Mouse (Mus musculus) heart, embryonic 11.5 days (tissue): ENCODE results near the gene Commd8. TPM values are rescaled to one million over a fixed set of nuclear protein-coding genes. Genes with fewer than 3 reads are reported as not detected.

Source experiments
- ATAC-seq: fragments of 200-750 bp; cut with Nextera tagmentation; replicated peaks from 2 replicates; pipeline ENCODE4 v1.8.0; 2017; ENCODE audit warnings: moderate library complexity; ENCODE audit not compliant: insufficient number of reproducible peaks, low FRiP score, low TSS enrichment
- H3K27ac ChIP-seq: fragments of 300-500 bp; sonication (generic); 2 replicates; pipeline ENCODE4 v1.5.1; 2014; ENCODE audit warnings: mild to moderate bottlenecking, low read depth, low read length
- H3K27me3 ChIP-seq: fragments of 300-500 bp; sonication (generic); 2 replicates; pipeline ENCODE4 v1.6.1; 2014; ENCODE audit warnings: mild to moderate bottlenecking, low read length, mixed read lengths; ENCODE audit not compliant: control insufficient read depth, insufficient read depth
- H3K36me3 ChIP-seq: fragments of 300-500 bp; sonication (generic); 2 replicates; pipeline ENCODE4 v1.6.1; 2014; ENCODE audit warnings: mild to moderate bottlenecking, low read length, moderate library complexity, mixed read lengths; ENCODE audit not compliant: control insufficient read depth, insufficient read depth
- H3K4me1 ChIP-seq: fragments of 300-500 bp; sonication (generic); 2 replicates; pipeline ENCODE4 v1.6.1; 2014; ENCODE audit warnings: low read length; ENCODE audit not compliant: control insufficient read depth, insufficient read depth
- H3K4me2 ChIP-seq: fragments of 300-500 bp; sonication (generic); 2 replicates; pipeline ENCODE4 v1.6.1; 2014; ENCODE audit warnings: mild to moderate bottlenecking, moderate library complexity
- H3K4me3 ChIP-seq: fragments of 300-500 bp; sonication (generic); 2 replicates; pipeline ENCODE4 v1.5.1; 2014; ENCODE audit warnings: low read depth, low read length
- H3K9ac ChIP-seq: fragments of 300-500 bp; sonication (generic); 2 replicates; pipeline ENCODE4 v1.6.1; 2014; ENCODE audit warnings: mild to moderate bottlenecking, low read depth, low read length, moderate library complexity
- H3K9me3 ChIP-seq: fragments of 300-500 bp; sonication (generic); replicated peaks from 2 replicates; pipeline ENCODE4 v1.6.1; 2016; ENCODE audit warnings: low read length; ENCODE audit not compliant: control insufficient read depth
- WGBS: fragments of 180-500 bp; shearing (Covaris S2); extraction: QIAGEN DNeasy Blood & Tissue Kit; methylation state at CpG from one replicate; pipeline ENCODE4 v1.1.7; 2014; ENCODE audit not compliant: insufficient replicate concordance; 5-methylcytosine and 5-hydroxymethylcytosine counted together
- polyA plus RNA-seq: library from polyadenylated mRNA; unstranded; fragments of >200 nt; fragmentation: Nextera tagmentation; extraction: Ambion mirVana; gene quantifications from 2 replicates; pipeline ENCODE4 v1.2.1, GENCODE M21; 2014

The Commd8 gene
- 130 and 131 TPM in 2 replicates for polyA plus RNA-seq

DNA sequence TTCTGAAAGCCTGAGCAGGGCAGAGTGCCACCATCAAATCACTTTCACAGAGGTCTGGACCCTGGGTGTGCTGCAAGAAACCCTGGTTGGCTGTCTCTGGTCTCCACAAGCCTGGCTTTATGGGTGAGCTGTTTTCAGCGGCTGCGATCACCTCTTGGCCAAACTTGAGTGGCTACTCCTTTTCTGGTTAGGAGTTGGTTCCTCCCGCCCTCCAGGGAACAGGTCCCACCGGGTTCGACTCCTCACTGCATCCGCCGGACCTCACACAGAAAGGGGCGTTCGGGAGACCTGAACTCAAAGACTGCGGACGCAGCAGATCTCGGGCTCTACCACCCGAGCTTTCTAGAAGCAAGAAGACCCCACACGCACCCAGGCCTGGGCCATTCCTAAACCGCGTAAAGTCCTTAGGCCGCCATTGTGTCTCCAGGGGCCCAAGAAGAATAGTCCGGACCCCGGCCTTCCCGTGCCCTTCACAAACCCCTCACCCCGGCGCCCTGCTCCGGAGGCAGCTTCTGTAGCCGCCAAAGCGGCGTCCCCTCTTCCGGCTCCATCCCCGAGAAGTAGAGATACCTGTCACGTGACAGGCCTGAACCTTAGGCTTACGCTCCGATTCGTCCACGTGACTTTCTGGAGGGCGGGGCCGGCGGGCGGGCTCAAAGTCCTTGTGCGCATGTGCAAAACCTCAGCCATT lies at the start of gene Commd8:
TSS of gene Commd8 (minus strand) at position 596 of the 691 bp plus-strand sequence.
- H3K9ac ChIP-seq, result peak within 1 kb of the TSS; percentile 74
- WGBS, result under 1% methylated on average over 38 of the region's 38 CpGs
- no peaks in the 10 kb centered on the region for H3K27me3 ChIP-seq
- peak within 1 kb of the TSS; percentile 42 for H3K27ac ChIP-seq
- peaks cover 21% of the 10 kb centered on the region for H3K4me1 ChIP-seq
- H3K4me3 ChIP-seq, result peak within 1 kb of the TSS; percentile 65
- H3K4me2 ChIP-seq, result peak within 1 kb of the TSS; percentile 76
- peak; percentile 95 for ATAC-seq
- H3K9me3 ChIP-seq, result no peaks in the 10 kb centered on the region
- H3K36me3 ChIP-seq, result no peaks in the 10 kb centered on the region; the same call in 1 of the 2 replicates

GRCm38 (mm10) chr5:72211741-72212140 lies 43.8 kb upstream of the Commd8 start:
- no peaks in the 10 kb centered on the region for H3K9me3 ChIP-seq
- H3K4me2 ChIP-seq, result no peak overlapping the region
- ATAC-seq, result no peak
- H3K9ac ChIP-seq, result no peak overlapping the region
- no peak overlapping the region for H3K27ac ChIP-seq
- H3K36me3 ChIP-seq, result no peaks in the 10 kb centered on the region
- no peaks in the 10 kb centered on the region for H3K27me3 ChIP-seq
- no peak overlapping the region for H3K4me3 ChIP-seq
- H3K4me1 ChIP-seq, result no peaks in the 10 kb centered on the region
- 86% methylated on average over 18 of the region's 18 CpGs for WGBS

- ATAC-seq, result no peak
- no peak overlapping the region for H3K4me2 ChIP-seq
- WGBS, result 83% methylated on average over 5 of the region's 5 CpGs
- no peaks in the 10 kb centered on the region for H3K27me3 ChIP-seq
- no peaks in the 10 kb centered on the region for H3K9me3 ChIP-seq
- no peaks in the 10 kb centered on the region for H3K36me3 ChIP-seq
- no peak overlapping the region for H3K9ac ChIP-seq
- no peak overlapping the region for H3K4me3 ChIP-seq
- H3K27ac ChIP-seq, result no peak overlapping the region
- no peaks in the 10 kb centered on the region for H3K4me1 ChIP-seq
Observed at GRCm38 (mm10) chr5:72210812-72211139, 42.8 kb upstream of the Commd8 start.

DNA sequence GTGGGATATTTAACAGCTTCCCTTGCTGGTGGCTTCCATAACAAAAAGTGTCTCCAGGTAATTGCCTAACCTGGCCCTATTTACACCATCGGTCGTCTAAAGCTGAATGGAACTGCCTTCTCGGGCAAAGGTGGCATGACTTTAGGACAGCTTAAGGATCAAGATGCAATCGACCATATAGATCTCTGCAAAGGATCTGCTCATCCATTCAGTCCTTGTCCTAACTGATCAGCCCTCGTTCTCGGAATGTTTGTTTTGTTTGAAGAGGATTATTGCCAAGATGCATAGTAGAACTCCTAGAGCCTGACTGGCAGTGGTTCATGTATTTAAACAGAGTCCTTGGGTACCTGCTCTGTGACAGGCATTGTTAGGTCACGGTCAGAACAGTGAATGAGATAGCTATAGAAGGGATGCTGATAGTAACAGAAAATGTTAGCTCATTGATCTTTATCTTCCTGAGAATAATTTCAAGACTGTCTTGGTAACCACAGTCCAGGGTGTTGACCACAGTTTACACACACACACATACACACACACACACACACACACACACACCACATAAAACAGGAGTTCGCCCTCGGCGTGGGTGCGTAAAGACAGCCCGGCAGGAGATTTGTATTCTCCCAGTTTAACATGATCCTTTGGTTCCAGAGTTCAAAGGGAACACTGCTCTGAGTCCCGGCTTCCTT lies 42.3 kb upstream of the Commd8 start:
- Histone ChIP-seq H3K4me1 (no peaks in the 10 kb centered on the region), H3K27ac (no peak overlapping the region), H3K4me2 (no peak overlapping the region), H3K9ac (no peak overlapping the region), H3K4me3 (no peak overlapping the region), H3K9me3 (no peaks in the 10 kb centered on the region), H3K27me3 (no peaks in the 10 kb centered on the region), H3K36me3 (no peaks in the 10 kb centered on the region)
- WGBS, result 79% methylated on average over 13 of the region's 13 CpGs
- ATAC-seq, result no peak

- H3K4me1 ChIP-seq, result peaks cover 4% of the 10 kb centered on the region; the same call in 1 of the 2 replicates
- WGBS, result 86% methylated on average over 1 of the region's 1 CpGs
- H3K27ac ChIP-seq, result no peak overlapping the region
- no peaks in the 10 kb centered on the region for H3K27me3 ChIP-seq
- no peak overlapping the region for H3K4me2 ChIP-seq
- H3K4me3 ChIP-seq, result no peak overlapping the region
- no peaks in the 10 kb centered on the region for H3K9me3 ChIP-seq
- H3K9ac ChIP-seq, result no peak overlapping the region
- no peaks in the 10 kb centered on the region for H3K36me3 ChIP-seq
- no peak for ATAC-seq
Observed at GRCm38 (mm10) chr5:72208515-72208914, 40.5 kb upstream of the Commd8 start.

DNA sequence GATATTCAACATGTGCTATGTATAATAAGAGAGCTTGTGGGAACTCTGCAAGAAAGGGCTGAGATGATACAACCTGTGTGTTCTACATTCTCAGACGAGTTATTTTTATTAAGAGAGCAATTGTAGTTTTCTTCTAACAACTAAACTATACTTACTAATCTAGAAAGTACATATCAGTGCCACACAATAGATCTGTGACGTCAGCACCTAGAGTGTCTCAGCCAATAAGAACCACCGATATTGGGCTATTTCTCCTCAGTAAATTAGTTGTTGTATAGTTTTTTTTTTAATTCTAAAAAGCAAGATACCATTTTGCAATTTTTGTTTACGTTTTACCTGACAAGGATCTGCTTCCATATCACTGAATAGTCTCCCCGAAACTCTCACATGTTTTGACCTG lies 37.3 kb upstream of the Commd8 start:
- no peak overlapping the region for H3K9ac ChIP-seq
- peaks cover 6% of the 10 kb centered on the region; the same call in 1 of the 2 replicates for H3K4me1 ChIP-seq
- H3K27ac ChIP-seq, result no peak overlapping the region
- no peak for ATAC-seq
- no peak overlapping the region for H3K4me2 ChIP-seq
- no peaks in the 10 kb centered on the region for H3K27me3 ChIP-seq
- H3K4me3 ChIP-seq, result no peak overlapping the region
- H3K36me3 ChIP-seq, result no peaks in the 10 kb centered on the region
- 87% methylated on average over 5 of the region's 5 CpGs for WGBS
- H3K9me3 ChIP-seq, result no peaks in the 10 kb centered on the region

- H3K4me3 ChIP-seq, result no peak overlapping the region
- H3K4me2 ChIP-seq, result peak overlapping the region; percentile 78
- H3K36me3 ChIP-seq, result no peaks in the 10 kb centered on the region
- WGBS, result 68% methylated on average over 2 of the region's 2 CpGs
- H3K4me1 ChIP-seq, result peaks cover 6% of the 10 kb centered on the region; the same call in 1 of the 2 replicates
- H3K27ac ChIP-seq, result no peak overlapping the region
- no peak overlapping the region for H3K9ac ChIP-seq
- no peaks in the 10 kb centered on the region for H3K9me3 ChIP-seq
- ATAC-seq, result no peak
- no peaks in the 10 kb centered on the region for H3K27me3 ChIP-seq
Observed at GRCm38 (mm10) chr5:72204507-72204906, 36.5 kb upstream of the Commd8 start.

DNA sequence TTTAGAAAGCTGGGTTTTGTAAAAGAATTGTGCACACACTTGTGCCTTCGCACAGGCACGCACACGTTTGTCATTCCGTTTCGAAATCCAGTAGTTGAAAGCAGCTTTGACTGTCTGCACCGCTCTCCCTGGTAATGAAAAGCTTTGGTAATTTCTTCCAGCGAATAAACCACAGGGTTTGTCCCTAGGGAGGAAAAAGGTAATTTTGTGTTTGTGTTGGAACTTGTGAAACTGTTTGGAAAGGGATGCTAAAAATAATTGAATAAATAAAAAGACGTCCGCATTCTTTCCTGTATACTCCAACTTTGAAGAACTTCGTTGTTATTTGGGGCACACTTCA lies 35.7 kb upstream of the Commd8 start:
- Histone ChIP-seq H3K9ac (peak overlapping the region; percentile 75), H3K4me1 (peaks cover 6% of the 10 kb centered on the region; the same call in 1 of the 2 replicates), H3K27ac (peak overlapping the region; percentile 3; the same call in 1 of the 2 replicates), H3K4me2 (peak overlapping the region; percentile 78), H3K9me3 (no peaks in the 10 kb centered on the region), H3K4me3 (peak overlapping the region; percentile 73), H3K36me3 (no peaks in the 10 kb centered on the region), H3K27me3 (no peaks in the 10 kb centered on the region)
- ATAC-seq, result no peak
- WGBS, result 12% methylated on average over 10 of the region's 10 CpGs
